Mouse (Mus musculus) urinary bladder, postnatal 4 days (tissue): ENCODE results near the gene Ube2d1.

Experiments
- DNase-seq, 2 experiments: peaks; one replicate each; pipeline ENCODE4 v3.0.0; 2021 to 2022; ENCODE audit warnings: low spot score in 2 of 2

Ube2d1 gene

DNA sequence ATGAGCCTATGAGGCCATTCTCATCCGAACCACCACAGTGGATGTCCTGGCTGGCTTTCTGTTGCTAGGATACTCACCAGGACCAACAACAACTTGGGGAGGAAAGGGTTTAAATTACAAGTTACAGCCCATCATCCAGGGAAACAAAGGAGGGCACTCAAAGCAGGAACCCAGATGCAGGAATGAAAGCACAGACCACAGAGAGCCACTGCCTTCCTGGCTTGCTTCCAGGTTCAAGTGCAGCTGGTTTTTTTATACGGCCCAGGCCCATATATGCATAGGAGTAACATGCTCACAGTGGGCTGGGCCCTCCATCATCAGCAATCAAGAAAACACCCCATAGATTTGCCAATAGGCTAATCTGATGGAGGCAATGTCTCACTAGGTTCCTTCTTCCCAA is 62.4 kb downstream of the Ube2d1 start:
- no peak for DNase-seq

DNA sequence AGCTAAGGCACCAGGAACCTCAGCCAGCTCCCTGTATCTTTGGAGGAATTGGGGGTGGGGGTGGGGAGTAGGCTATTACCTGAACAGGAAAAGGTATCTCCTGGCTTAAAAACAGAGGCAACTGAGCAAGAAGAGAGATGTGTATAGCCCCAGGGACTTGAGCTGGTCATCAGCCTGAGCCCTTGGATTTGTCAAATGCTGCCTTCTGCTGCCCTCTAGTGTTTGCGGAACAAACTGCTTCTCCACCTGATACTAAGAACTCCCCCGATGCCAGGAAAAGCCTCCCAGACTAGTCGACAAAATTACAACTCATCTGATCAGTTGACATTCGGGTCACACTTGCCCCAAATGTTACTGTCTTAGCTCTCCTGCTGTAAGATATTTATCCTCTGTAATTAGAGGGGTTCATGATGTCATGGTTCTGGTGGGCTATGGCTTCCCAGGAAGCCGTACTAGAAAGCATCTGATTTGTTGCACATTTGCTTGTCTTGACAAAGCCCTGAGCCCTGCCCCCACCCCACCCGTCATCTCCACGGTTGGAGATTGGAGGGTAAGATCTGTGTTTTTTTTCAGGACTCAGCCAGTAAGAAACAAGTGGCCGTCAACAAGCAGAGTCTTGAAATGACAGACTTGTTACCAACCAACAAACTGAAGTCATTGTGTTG is 66.7 kb downstream of the Ube2d1 start:
- DNase-seq = peak; percentile 61 to 81

DNA sequence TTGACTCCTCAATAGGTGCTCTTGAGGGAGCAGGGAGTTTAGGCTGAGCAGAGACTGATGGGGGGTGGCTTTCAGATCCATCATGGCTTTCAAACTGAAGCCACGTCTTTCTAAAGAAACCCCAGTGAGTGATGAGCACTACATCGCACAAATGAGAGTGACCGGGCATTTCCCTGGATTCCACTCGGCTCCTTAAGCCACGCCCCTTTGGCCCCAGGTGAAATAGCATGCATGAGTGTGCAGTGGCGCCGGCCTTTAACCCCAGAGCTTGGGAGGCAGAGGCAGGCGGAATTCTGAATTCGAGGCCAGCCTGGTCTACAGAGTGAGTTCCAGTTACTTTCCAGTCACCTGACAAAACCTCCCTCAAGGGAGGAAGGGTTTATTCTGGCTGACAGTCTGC is 69.1 kb downstream of the Ube2d1 start:
- DNase-seq = no peak
